Comparison of ENCODE assay signal across 13 mouse cellular contexts in the genomic region with DNA sequence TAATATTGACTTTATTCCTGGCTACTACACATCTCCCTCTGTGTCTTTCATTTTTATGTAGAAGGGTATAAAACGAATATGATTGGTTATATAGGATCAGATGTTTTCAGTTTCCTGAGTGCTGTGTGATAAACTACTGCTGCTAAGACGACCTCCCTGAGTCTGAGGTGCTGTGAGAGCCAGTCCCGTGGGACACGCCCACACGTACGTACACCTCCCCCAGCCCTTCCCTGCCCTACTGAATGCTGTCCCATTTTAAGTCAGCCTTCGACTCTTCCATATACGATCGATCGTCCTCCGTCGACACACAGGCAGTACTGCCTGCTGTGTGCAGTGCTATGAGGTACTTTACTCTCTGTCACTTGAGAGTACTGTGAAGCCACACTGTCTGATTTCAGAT.
DNase-seq lines count a peak whose midpoint lies in the region; ATAC-seq and TF ChIP-seq lines count a peak whose summit lies in the region.
"Had no signal": no experiment of that assay in that cellular context is flagged by ENCODE, and none has a peak within 500 bp of the region (broad histone marks: within the 10 kb centered on the region; RNA-seq: fewer than 3 reads in every experiment).

No protein-coding gene starts in this region.

- WGBS in heart, embryonic 14.5 days, result 72% methylated on average over 12 of the region's 12 CpGs
- 73% methylated on average over 12 of the region's 12 CpGs for WGBS in heart, embryonic 12.5 days
- 75% methylated on average over 12 of the region's 12 CpGs for WGBS in limb, embryonic 11.5 days
- 81% methylated on average over 12 of the region's 12 CpGs for whole genome bisulfite sequencing in limb, embryonic 10.5 days
- WGBS in stomach, embryonic 15.5 days, result 65% methylated on average over 12 of the region's 12 CpGs
- WGBS in stomach, postnatal 0 days, result 64% methylated on average over 12 of the region's 12 CpGs

- H3K27me3 ChIP-seq in heart, embryonic 14.5 days (ENCODE audit: control insufficient read depth, insufficient read depth, low read length), result no peaks in the 10 kb centered on the region
- H3K27me3 ChIP-seq in heart, embryonic 12.5 days (replicated peaks), result no peaks in the 10 kb centered on the region
- no peaks in the 10 kb centered on the region for H3K27me3 ChIP-seq in limb, embryonic 11.5 days (ENCODE audit: control insufficient read depth, insufficient read depth, low read length)
- no peaks in the 10 kb centered on the region for H3K27me3 ChIP-seq in limb, embryonic 10.5 days (ENCODE audit: low read depth, poor library complexity, severe bottlenecking)
- no peaks in the 10 kb centered on the region for H3K27me3 ChIP-seq in stomach, embryonic 15.5 days (replicated peaks)
- no peaks in the 10 kb centered on the region for H3K27me3 ChIP-seq in stomach, postnatal 0 days (ENCODE audit: control insufficient read depth, insufficient read depth, low read length)
- H3K27me3 ChIP-seq: embryonic facial prominence, embryonic 12.5 days; heart, embryonic 15.5 days; liver, embryonic 13.5 days; Patski had no signal

- H3K4me3 ChIP-seq in heart, embryonic 14.5 days (ENCODE audit: control insufficient read depth in 1 of 2, insufficient read depth in 1 of 2, low read depth in 1 of 2, low read length in 2 of 2), result no peak overlapping the region
- no peak overlapping the region for H3K4me3 ChIP-seq in heart, embryonic 12.5 days
- no peak overlapping the region for H3K4me3 ChIP-seq in limb, embryonic 11.5 days (ENCODE audit: low read depth, low read length)
- H3K4me3 ChIP-seq in limb, embryonic 10.5 days, result no peak overlapping the region
- no peak overlapping the region for H3K4me3 ChIP-seq in stomach, embryonic 15.5 days (replicated peaks)
- no peak overlapping the region for H3K4me3 ChIP-seq in stomach, postnatal 0 days (ENCODE audit: low read depth, low read length)
- H3K4me3 ChIP-seq: embryonic facial prominence, embryonic 12.5 days; heart, embryonic 15.5 days; liver, embryonic 13.5 days had no signal

- DNase-seq in limb, embryonic 11.5 days (ENCODE audit: low spot score), result no peak
- DNase-seq in limb, embryonic 10.5 days (ENCODE audit: low spot score), result no peak
- no peak for DNase-seq in stomach, postnatal 0 days (ENCODE audit: low spot score)
- no peak for DNase-seq in thymus, postnatal 25 days
- DNase-seq: right cerebral cortex, postnatal 4 days had no signal

- H3K9ac ChIP-seq in heart, embryonic 14.5 days (ENCODE audit: low read length), result 0 out of 2 replicates have a peak overlapping the region, but pooled peaks have one; percentile 0
- no peak overlapping the region for H3K9ac ChIP-seq in heart, embryonic 12.5 days
- H3K9ac ChIP-seq in limb, embryonic 11.5 days (ENCODE audit: low read length), result no peak overlapping the region
- H3K9ac ChIP-seq in stomach, embryonic 15.5 days, result no peak overlapping the region
- H3K9ac ChIP-seq in stomach, postnatal 0 days (ENCODE audit: low read length), result no peak overlapping the region
- H3K9ac ChIP-seq: embryonic facial prominence, embryonic 12.5 days; heart, embryonic 15.5 days; liver, embryonic 13.5 days had no signal

- H3K27ac ChIP-seq in heart, embryonic 14.5 days (replicated peaks in 1 of 2; ENCODE audit: control insufficient read depth in 1 of 2, insufficient read depth in 1 of 2, low read depth in 2 of 2, low read length in 2 of 2), result no peak overlapping the region
- no peak overlapping the region for H3K27ac ChIP-seq in heart, embryonic 12.5 days (ENCODE audit: poor library complexity, severe bottlenecking)
- H3K27ac ChIP-seq in limb, embryonic 11.5 days (replicated peaks; ENCODE audit: low read depth, low read length), result no peak overlapping the region
- no peak overlapping the region for H3K27ac ChIP-seq in limb, embryonic 10.5 days
- H3K27ac ChIP-seq in stomach, embryonic 15.5 days, result no peak overlapping the region
- no peak overlapping the region for H3K27ac ChIP-seq in stomach, postnatal 0 days (replicated peaks)
- H3K27ac ChIP-seq: embryonic facial prominence, embryonic 12.5 days; heart, embryonic 15.5 days; liver, embryonic 13.5 days; macrophage had no signal

- no peaks in the 10 kb centered on the region for H3K36me3 ChIP-seq in heart, embryonic 14.5 days (ENCODE audit: control insufficient read depth, insufficient read depth, low read length)
- no peaks in the 10 kb centered on the region for H3K36me3 ChIP-seq in heart, embryonic 12.5 days
- no peaks in the 10 kb centered on the region for H3K36me3 ChIP-seq in limb, embryonic 11.5 days (ENCODE audit: control insufficient read depth, insufficient read depth, low read length)
- no peaks in the 10 kb centered on the region for H3K36me3 ChIP-seq in limb, embryonic 10.5 days
- no peaks in the 10 kb centered on the region for H3K36me3 ChIP-seq in stomach, embryonic 15.5 days
- no peaks in the 10 kb centered on the region; the same call in 1 of the 2 replicates for H3K36me3 ChIP-seq in stomach, postnatal 0 days (ENCODE audit: control insufficient read depth, insufficient read depth, low read length)
- H3K36me3 ChIP-seq: embryonic facial prominence, embryonic 12.5 days; heart, embryonic 15.5 days; liver, embryonic 13.5 days had no signal

- TF ChIP-seq CTCF in stomach, postnatal 0 days (IDR thresholded peaks at IDR 0.05; ENCODE audit: low read depth), result no peak

- no peak for ATAC-seq in heart, embryonic 14.5 days (ENCODE audit: insufficient number of reproducible peaks, insufficient read depth, low FRiP score, low read depth)
- ATAC-seq in heart, embryonic 12.5 days (ENCODE audit: insufficient number of reproducible peaks, low FRiP score), result no peak
- ATAC-seq in limb, embryonic 11.5 days (ENCODE audit: insufficient number of reproducible peaks, low FRiP score, low TSS enrichment, low read depth), result 0 out of 2 replicates have a peak, but pooled peaks have one; percentile 37
- 0 out of 2 replicates have a peak, but pooled peaks have one; percentile 24 for ATAC-seq in stomach, embryonic 15.5 days (ENCODE audit: insufficient read depth, low FRiP score, low read depth)
- ATAC-seq in stomach, postnatal 0 days (ENCODE audit: low FRiP score, low TSS enrichment), result no peak

- no peak for TF ChIP-seq EP300 in stomach, postnatal 0 days (optimal IDR thresholded peaks at IDR 0.05)

- H3K4me1 ChIP-seq in heart, embryonic 14.5 days (ENCODE audit: control insufficient read depth in 2 of 2, insufficient read depth in 2 of 2, low read length in 2 of 2), result peaks cover 15 to 34% of the 10 kb centered on the region in 2 experiments
- H3K4me1 ChIP-seq in heart, embryonic 12.5 days (replicated peaks), result peaks cover 43% of the 10 kb centered on the region
- H3K4me1 ChIP-seq in limb, embryonic 11.5 days (ENCODE audit: control insufficient read depth, insufficient read depth, low read length), result peaks cover 2% of the 10 kb centered on the region; the same call in 1 of the 2 replicates
- H3K4me1 ChIP-seq in limb, embryonic 10.5 days, result peaks cover 14% of the 10 kb centered on the region
- H3K4me1 ChIP-seq in stomach, embryonic 15.5 days, result no peaks in the 10 kb centered on the region
- no peaks in the 10 kb centered on the region for H3K4me1 ChIP-seq in stomach, postnatal 0 days (replicated peaks; ENCODE audit: control insufficient read depth, insufficient read depth)

- no peak overlapping the region for H3K4me2 ChIP-seq in heart, embryonic 14.5 days (ENCODE audit: low read length)
- no peak overlapping the region for H3K4me2 ChIP-seq in heart, embryonic 12.5 days
- no peak overlapping the region for H3K4me2 ChIP-seq in limb, embryonic 11.5 days (ENCODE audit: low read depth, severe bottlenecking)
- no peak overlapping the region for H3K4me2 ChIP-seq in stomach, embryonic 15.5 days
- H3K4me2 ChIP-seq in stomach, postnatal 0 days (replicated peaks; ENCODE audit: low read depth), result no peak overlapping the region
- H3K4me2 ChIP-seq: embryonic facial prominence, embryonic 12.5 days; heart, embryonic 15.5 days; liver, embryonic 13.5 days had no signal

- H3K9me3 ChIP-seq in heart, embryonic 14.5 days (ENCODE audit: control insufficient read depth, low read length), result no peaks in the 10 kb centered on the region
- no peaks in the 10 kb centered on the region for H3K9me3 ChIP-seq in heart, embryonic 12.5 days (replicated peaks)
- H3K9me3 ChIP-seq in limb, embryonic 11.5 days (ENCODE audit: control insufficient read depth, low read length), result no peaks in the 10 kb centered on the region
- H3K9me3 ChIP-seq in limb, embryonic 10.5 days (replicated peaks), result no peaks in the 10 kb centered on the region
- no peaks in the 10 kb centered on the region for H3K9me3 ChIP-seq in stomach, embryonic 15.5 days
- H3K9me3 ChIP-seq in stomach, postnatal 0 days (ENCODE audit: control insufficient read depth, low read length), result no peaks in the 10 kb centered on the region
- H3K9me3 ChIP-seq: embryonic facial prominence, embryonic 12.5 days; heart, embryonic 15.5 days; liver, embryonic 13.5 days had no signal

Comparison
In these comparisons a context has a peak if more than half of its experiments do, and no peak if none do; other contexts are left out.
1. ATAC-seq: peak in limb, embryonic 11.5 days (single experiment) and stomach, embryonic 15.5 days (single experiment); none in heart, embryonic 14.5 days (single experiment), heart, embryonic 12.5 days (single experiment) and stomach, postnatal 0 days (single experiment).